Mouse (Mus musculus): ENCODE results near the gene Enpp1.

Gene Enpp1

DNA sequence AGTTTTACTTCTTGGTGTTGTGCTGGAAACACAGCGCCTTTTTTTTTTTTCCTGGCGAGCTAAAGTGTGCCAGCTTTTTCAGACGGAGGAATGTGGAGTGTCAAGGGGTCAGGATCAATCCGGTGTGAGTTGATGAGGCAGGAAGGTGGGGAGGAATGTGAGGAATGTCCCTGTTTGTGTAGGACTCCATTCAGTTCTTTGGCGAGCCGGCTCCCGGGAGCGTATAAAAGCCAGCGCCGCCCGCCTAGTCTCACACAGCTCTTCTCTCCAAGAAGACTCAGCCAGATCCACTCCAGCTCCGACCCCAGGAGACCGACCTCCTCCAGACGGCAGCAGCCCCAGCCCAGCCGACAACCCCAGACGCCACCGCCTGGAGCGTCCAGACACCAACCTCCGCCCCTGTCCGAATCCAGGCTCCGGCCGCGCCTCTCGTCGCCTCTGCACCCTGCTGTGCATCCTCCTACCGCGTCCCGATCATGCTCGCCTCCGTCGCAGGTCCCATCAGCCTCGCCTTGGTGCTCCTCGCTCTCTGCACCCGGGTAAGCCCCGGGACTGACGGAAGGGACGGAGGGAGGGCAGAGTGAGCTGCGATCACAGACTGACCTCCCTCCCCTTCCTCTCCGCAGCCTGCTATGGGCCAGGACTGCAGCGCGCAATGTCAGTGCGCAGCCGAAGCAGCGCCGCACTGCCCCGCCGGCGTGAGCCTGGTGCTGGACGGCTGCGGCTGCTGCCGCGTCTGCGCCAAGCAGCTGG, 116.5 kb downstream of the Enpp1 start, which contains the start of gene Ccn2:
Ccn2 (plus strand) TSS at position 193 of the 753 bp plus-strand sequence.
- peak; percentile 39 for DNase-seq

GRCm38 (mm10) chr10:24593556-24593955, 118.4 kb downstream of the Enpp1 start:
- DNase-seq: no peak

GRCm38 (mm10) chr10:24592969-24593368, 119.0 kb downstream of the Enpp1 start:
- DNase-seq: no peak

DNA sequence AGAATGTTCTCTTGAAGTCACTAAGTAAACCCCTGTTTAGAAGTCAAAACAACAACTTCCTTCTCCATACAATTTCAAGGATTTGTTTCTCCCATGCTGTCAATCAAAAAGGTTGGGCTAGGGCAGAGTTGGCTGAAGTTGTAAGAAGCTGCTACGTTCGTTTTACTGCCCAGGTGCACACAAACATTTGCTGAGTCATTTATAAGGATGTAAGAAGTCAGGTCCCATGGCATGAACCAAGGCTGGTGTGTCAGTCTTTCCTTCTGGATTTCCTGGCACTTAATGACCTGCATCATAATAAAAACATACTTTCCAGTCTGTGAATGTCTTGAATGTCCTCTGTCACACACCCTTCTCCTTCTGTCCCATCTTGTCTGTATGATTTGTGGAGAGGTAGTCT, 119.6 kb downstream of the Enpp1 start:
- DNase-seq: no peak

- no peak for DNase-seq
Measured at GRCm38 (mm10) chr10:24591741-24592140, 120.2 kb downstream of the Enpp1 start.

DNA sequence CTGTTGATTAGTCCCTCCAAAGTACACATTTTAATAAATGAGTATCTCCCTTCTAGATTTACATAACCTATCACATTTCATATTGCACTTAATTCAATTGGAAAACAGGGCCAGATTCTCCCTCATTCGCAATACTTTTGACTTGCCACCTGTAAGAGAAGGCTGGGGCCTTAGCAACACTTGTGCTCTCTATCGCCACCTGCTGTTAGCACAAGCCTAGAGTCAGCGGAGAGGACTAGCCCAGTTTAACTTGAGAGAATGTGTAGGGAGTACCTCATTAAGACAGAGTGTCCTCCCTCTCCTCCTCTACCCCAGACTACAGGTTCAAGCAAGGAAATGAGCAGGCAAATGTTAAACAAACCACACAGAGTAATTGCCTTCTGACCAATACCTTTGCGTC, 120.8 kb downstream of the Enpp1 start:
- peak; percentile 88 for DNase-seq

DNA sequence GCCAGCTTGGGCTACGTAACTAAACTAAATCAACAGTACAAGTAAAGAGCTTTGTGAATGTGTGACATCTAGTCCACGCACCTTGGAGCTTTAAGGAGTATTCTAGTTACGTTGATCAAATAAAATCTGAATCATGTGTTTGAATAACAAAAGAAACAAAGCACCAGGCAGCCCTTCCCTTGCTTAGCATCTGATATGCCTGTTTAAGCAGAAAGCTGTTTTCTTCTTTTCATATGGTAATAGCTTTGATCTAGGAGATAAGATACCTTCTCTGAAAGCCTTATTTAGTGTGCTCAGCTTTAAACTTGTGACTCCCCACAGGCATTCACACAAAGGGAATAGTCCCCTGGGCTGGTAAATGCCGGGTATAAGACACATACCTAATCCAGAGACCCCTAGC, 121.4 kb downstream of the Enpp1 start:
- no peak for DNase-seq

DNA sequence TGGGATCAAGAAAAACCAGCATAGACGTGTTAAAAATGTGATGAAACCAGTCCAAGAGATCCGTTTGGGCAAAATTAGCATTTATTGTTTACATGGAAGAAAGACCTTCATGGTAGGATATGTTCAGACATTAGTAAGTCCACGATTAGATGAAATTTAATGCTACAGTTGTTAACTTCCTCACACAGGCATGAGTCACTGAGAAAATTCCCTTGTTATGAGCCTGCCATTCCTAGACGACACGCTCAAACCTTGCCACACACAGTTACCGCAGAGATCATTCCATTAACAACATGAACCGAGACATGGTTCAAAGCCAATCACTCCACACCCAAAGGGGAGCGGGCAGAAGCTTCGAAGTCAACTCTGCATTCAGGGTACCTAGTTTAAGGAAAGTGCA, 122.7 kb downstream of the Enpp1 start:
- no peak for DNase-seq

DNA sequence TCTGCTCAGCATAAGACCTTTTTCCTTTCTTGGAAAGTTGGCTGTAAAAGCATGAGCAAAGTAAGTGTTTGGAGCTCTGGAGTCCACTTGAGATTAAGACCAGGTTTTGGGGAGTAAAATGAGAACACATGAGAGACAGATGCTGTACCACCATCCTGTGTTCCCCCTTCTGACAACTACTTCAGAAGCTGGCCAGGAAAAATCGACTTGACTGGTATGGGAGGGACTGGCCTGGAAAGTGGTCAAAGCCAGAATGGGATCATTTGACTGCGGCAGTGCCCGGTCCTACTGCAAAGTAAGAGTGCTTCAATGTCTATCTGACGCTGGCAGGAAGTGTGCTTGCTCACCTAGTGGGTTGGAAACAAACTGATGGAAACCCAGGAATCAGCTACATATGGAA, 123.1 kb downstream of the Enpp1 start:
- no peak for DNase-seq
